Mouse (Mus musculus) kidney, postnatal 4 days (tissue): ENCODE results near the gene Pof1b.

Experiments used
- DNase-seq, 2 experiments: peaks; one replicate each; pipeline ENCODE4 v3.0.0; 2021; ENCODE audit warnings: mixed read lengths in 2 of 2

Pof1b gene

GRCm38 (mm10) chrX:112698508-112698907 is at the start of gene Pof1b:
Pof1b (minus strand) TSS chrX:112698651.
- no peak for DNase-seq

DNA sequence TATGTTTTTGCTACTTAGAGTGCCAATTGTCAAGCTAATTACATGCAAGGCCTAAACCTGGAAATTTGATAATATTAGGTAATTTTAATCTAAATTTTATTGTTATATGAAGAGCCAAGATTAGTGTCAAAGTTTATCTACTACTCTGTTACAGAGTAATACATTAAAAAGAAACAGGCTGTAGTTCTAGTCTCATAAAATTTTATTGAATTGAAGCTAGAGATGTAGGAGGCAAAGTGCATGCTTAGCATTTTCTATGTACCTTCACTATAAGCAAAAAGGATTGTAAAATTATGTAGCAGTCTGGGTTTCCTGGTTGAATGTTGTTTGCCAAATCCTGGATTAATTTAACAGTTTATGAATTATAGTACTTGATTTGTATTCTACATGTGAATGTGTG is 18.1 kb upstream of the Pof1b start:
- DNase-seq: no peak

GRCm38 (mm10) chrX:112694392-112694791 is 4.1 kb downstream of the Pof1b start:
- no peak for DNase-seq

- DNase-seq: no peak
These were observed 17.8 kb downstream of the Pof1b start for GRCm38 (mm10) chrX:112680605-112681004.

- DNase-seq: no peak
These were observed 22.9 kb downstream of the Pof1b start for GRCm38 (mm10) chrX:112675525-112675924.

DNA sequence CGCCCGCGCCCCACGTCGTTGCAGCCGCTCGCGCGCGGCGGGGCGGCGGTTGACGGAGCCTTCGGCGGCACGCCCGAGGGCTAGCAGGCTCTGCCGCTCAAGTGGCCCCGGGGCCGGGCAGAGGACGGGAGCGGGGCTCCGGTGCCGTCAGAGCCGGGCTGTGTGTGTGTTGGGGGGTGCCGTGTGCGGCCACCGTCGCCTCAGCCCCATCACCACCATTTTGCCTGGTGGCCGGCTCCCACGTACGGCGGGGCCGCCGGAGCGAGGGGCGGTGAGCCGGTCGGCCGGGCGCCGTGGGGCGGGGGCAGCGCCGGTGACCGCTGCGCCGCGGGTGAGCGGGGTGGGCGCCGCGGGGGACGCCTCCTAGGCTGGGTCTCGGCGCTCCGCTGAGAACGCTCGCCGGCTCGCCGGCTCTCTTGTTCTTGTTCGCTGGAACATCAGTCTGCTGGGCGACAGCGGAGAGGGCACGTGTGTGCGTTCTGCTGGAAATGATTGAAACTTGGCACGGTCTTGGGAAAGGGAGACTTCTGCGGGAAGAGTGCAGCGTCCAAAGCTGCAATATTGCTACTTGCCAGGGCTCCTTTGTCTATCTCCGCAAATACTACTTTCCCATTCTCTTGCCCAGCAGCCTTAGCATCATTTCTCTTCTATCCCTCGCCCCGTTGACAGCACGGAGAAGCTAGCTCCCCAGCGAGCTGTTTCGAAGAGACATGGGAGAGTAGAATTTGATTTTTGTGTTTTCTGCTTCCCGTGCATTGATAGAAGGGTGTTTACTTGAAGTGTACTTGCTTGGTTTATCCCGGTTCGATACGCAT is 96.9 kb downstream of the Pof1b start:
- peak; percentile 37 to 53 for DNase-seq

- peak; percentile 72 to 77 for DNase-seq
These were observed 97.7 kb downstream of the Pof1b start, which contains the start of gene Zfp711 for GRCm38 (mm10) chrX:112600511-112601305. Zfp711 (plus strand) TSS chrX:112600526.
